Mouse (Mus musculus) liver, embryonic 16.5 days (tissue): ENCODE measurements around the gene Met. TPM values are rescaled to one million over a fixed set of nuclear protein-coding genes. Genes with fewer than 3 reads are reported as not detected.

Experiments used
- ATAC-seq: fragments of 200-750 bp; cut with Nextera tagmentation; 2 replicates; pipeline ENCODE4 v1.8.0; 2017; ENCODE audit warnings: low read depth, mild to moderate bottlenecking, moderate number of reproducible peaks, moderate library complexity
- H3K27ac ChIP-seq: fragments of 300-500 bp; sonication (generic); 2 replicates; pipeline ENCODE4 v1.5.1; 2014; ENCODE audit warnings: mild to moderate bottlenecking, low read length
- H3K27me3 ChIP-seq: fragments of 300-500 bp; sonication (generic); 2 replicates; pipeline ENCODE4 v1.6.1; 2014; ENCODE audit warnings: low read depth, low read length, mixed read lengths; ENCODE audit not compliant: control insufficient read depth, insufficient read depth
- H3K36me3 ChIP-seq: fragments of 300-500 bp; sonication (generic); 2 replicates; pipeline ENCODE4 v1.6.1; 2014; ENCODE audit warnings: mild to moderate bottlenecking; ENCODE audit not compliant: control insufficient read depth, insufficient read depth
- H3K4me1 ChIP-seq: fragments of 300-500 bp; sonication (generic); 2 replicates; pipeline ENCODE4 v1.6.1; 2014; ENCODE audit warnings: low read depth, low read length, mixed read lengths; ENCODE audit not compliant: control insufficient read depth
- H3K4me2 ChIP-seq: fragments of 300-500 bp; sonication (generic); 2 replicates; pipeline ENCODE4 v1.6.1; 2014; ENCODE audit warnings: low read depth, low read length, mixed read lengths
- H3K4me3 ChIP-seq: fragments of 300-500 bp; sonication (generic); 2 replicates; pipeline ENCODE4 v1.5.1; 2014; ENCODE audit warnings: low read depth, mild to moderate bottlenecking, low read length
- H3K9ac ChIP-seq: fragments of 300-500 bp; sonication (generic); 2 replicates; pipeline ENCODE4 v1.6.1; 2014; ENCODE audit warnings: low read depth, low read length
- H3K9me3 ChIP-seq: fragments of 300-500 bp; sonication (generic); replicated peaks from 2 replicates; pipeline ENCODE4 v1.6.1; 2016; ENCODE audit warnings: low read length; ENCODE audit not compliant: control insufficient read depth
- WGBS: fragments of 180-500 bp; shearing (Covaris S2); extraction: QIAGEN DNeasy Blood & Tissue Kit; methylation state at CpG from one replicate; pipeline ENCODE4 v1.1.7; 2014; ENCODE audit not compliant: insufficient replicate concordance; 5-methylcytosine and 5-hydroxymethylcytosine counted together
- polyA plus RNA-seq: library from polyadenylated mRNA; unstranded; fragments of >200 nt; fragmentation: Nextera tagmentation; extraction: Ambion mirVana; gene quantifications from 2 replicates; pipeline ENCODE4 v1.2.1, GENCODE M21; 2015

Gene Met
- polyA plus RNA-seq, 1 experiment from 2014 or later, result 6.9 TPM

GRCm38 (mm10) chr6:17595712-17596462 is 132.3 kb downstream of the Met start:
- Histone ChIP-seq H3K9ac (no peak overlapping the region), H3K36me3 (no peaks in the 10 kb centered on the region), H3K27me3 (no peaks in the 10 kb centered on the region), H3K4me3 (no peak overlapping the region), H3K9me3 (no peaks in the 10 kb centered on the region), H3K27ac (no peak overlapping the region), H3K4me2 (no peak overlapping the region), H3K4me1 (no peaks in the 10 kb centered on the region)
- peak; percentile 27; the same call in 1 of the 2 replicates for ATAC-seq
- WGBS, result 57% methylated on average over 11 of the region's 11 CpGs

GRCm38 (mm10) chr6:17599373-17599772 is 135.8 kb downstream of the Met start:
- 65% methylated on average over 5 of the region's 5 CpGs for WGBS
- no peak for ATAC-seq
- Histone ChIP-seq H3K27me3 (no peaks in the 10 kb centered on the region), H3K4me1 (no peaks in the 10 kb centered on the region), H3K27ac (no peak overlapping the region), H3K9me3 (no peaks in the 10 kb centered on the region), H3K4me2 (no peak overlapping the region), H3K4me3 (no peak overlapping the region), H3K36me3 (no peaks in the 10 kb centered on the region), H3K9ac (no peak overlapping the region)

GRCm38 (mm10) chr6:17601526-17601925 is 137.9 kb downstream of the Met start:
- 34% methylated on average over 2 of the region's 2 CpGs for WGBS
- Histone ChIP-seq H3K27me3 (no peaks in the 10 kb centered on the region), H3K4me2 (no peak overlapping the region), H3K9me3 (no peaks in the 10 kb centered on the region), H3K36me3 (no peaks in the 10 kb centered on the region), H3K27ac (no peak overlapping the region), H3K4me1 (no peaks in the 10 kb centered on the region), H3K9ac (no peak overlapping the region), H3K4me3 (no peak overlapping the region)
- ATAC-seq, result no peak

- Histone ChIP-seq H3K36me3 (no peaks in the 10 kb centered on the region), H3K4me2 (no peak overlapping the region), H3K9ac (no peak overlapping the region), H3K27ac (no peak overlapping the region), H3K4me3 (no peak overlapping the region), H3K27me3 (no peaks in the 10 kb centered on the region), H3K9me3 (no peaks in the 10 kb centered on the region), H3K4me1 (no peaks in the 10 kb centered on the region)
- no peak for ATAC-seq
- WGBS, result 59% methylated on average over 1 of the region's 1 CpGs
Observed at GRCm38 (mm10) chr6:17606915-17607314, 143.3 kb downstream of the Met start.

- peak overlapping the region; percentile 28; the same call in 1 of the 2 replicates for H3K27ac ChIP-seq
- H3K4me3 ChIP-seq, result no peak overlapping the region
- H3K9ac ChIP-seq, result no peak overlapping the region
- WGBS, result 50% methylated on average over 11 of the region's 11 CpGs
- ATAC-seq, result no peak
- no peak overlapping the region for H3K4me2 ChIP-seq
- no peaks in the 10 kb centered on the region for H3K27me3 ChIP-seq
- H3K36me3 ChIP-seq, result no peaks in the 10 kb centered on the region
- H3K9me3 ChIP-seq, result no peaks in the 10 kb centered on the region
- no peaks in the 10 kb centered on the region for H3K4me1 ChIP-seq
Observed at GRCm38 (mm10) chr6:17611352-17612010, 147.9 kb downstream of the Met start.

- H3K36me3 ChIP-seq, result no peaks in the 10 kb centered on the region
- no peaks in the 10 kb centered on the region for H3K4me1 ChIP-seq
- no peak overlapping the region for H3K4me3 ChIP-seq
- no peak overlapping the region for H3K9ac ChIP-seq
- H3K4me2 ChIP-seq, result no peak overlapping the region
- H3K27me3 ChIP-seq, result no peaks in the 10 kb centered on the region
- ATAC-seq, result no peak
- no peaks in the 10 kb centered on the region for H3K9me3 ChIP-seq
- WGBS, result 61% methylated on average over 4 of the region's 4 CpGs
- H3K27ac ChIP-seq, result no peak overlapping the region
Observed at GRCm38 (mm10) chr6:17612652-17613051, 149.1 kb downstream of the Met start.

GRCm38 (mm10) chr6:17620823-17621222 is 157.2 kb downstream of the Met start:
- no peaks in the 10 kb centered on the region for H3K4me1 ChIP-seq
- H3K36me3 ChIP-seq, result no peaks in the 10 kb centered on the region
- H3K9me3 ChIP-seq, result no peaks in the 10 kb centered on the region
- H3K4me2 ChIP-seq, result no peak overlapping the region
- no peak overlapping the region for H3K9ac ChIP-seq
- no peak overlapping the region for H3K27ac ChIP-seq
- ATAC-seq, result no peak
- WGBS, result 67% methylated on average over 4 of the region's 4 CpGs
- no peaks in the 10 kb centered on the region for H3K27me3 ChIP-seq
- H3K4me3 ChIP-seq, result no peak overlapping the region

GRCm38 (mm10) chr6:17621436-17621835 is 157.8 kb downstream of the Met start:
- Histone ChIP-seq H3K4me3 (no peak overlapping the region), H3K36me3 (no peaks in the 10 kb centered on the region), H3K4me2 (no peak overlapping the region), H3K27me3 (no peaks in the 10 kb centered on the region), H3K4me1 (no peaks in the 10 kb centered on the region), H3K9me3 (no peaks in the 10 kb centered on the region), H3K9ac (no peak overlapping the region), H3K27ac (no peak overlapping the region)
- 40% methylated on average over 3 of the region's 3 CpGs for WGBS
- ATAC-seq, result no peak
